Mouse (Mus musculus): ENCODE data around the gene Trpv6.

DNA sequence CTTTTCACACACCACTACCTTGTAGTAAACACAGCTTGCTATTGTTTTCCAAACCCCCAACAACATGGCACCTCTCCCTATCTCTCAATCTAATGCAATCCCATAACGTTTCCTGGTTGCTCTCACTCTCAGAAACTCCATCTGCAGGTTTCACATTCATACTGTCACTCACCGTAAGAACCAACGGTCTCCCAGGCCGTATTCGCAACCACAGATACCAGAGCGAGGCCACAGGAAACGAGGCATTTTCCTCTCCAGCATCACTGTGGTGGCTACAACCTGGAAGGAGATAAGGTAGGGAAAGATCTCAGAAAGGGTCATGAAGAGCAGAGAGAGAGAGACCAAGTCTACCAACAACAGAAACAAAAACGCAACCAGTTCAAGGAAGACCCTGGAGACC, 18.4 kb upstream of the Trpv6 start:
- TF ChIP-seq POLR2A (IDR thresholded peaks at IDR 0.05; ENCODE audit: insufficient read depth, low read depth, low read length) (no peak), CTCF (IDR thresholded peaks at IDR 0.05) (no peak), EP300 (IDR thresholded peaks at IDR 0.05; ENCODE audit: insufficient read depth, low read depth, low read length) (no peak)
